Mouse (Mus musculus) embryonic facial prominence, embryonic 12.5 days (tissue): Measurements from ENCODE around the gene Calm5. TPM values are rescaled to one million over a fixed set of nuclear protein-coding genes. Genes with fewer than 3 reads are reported as not detected.
"Not testable (repeated sequence)": the region's sequence is repeated elsewhere in the genome, so short reads cannot be mapped to it uniquely, and the experiment has no call there.

Experiments used
- ATAC-seq: fragments of 200-750 bp; cut with Nextera tagmentation; 2 replicates; pipeline ENCODE4 v1.8.0; 2017; ENCODE audit not compliant: insufficient number of reproducible peaks, insufficient read depth, low FRiP score, low TSS enrichment
- H3K27ac ChIP-seq: fragments of 300-500 bp; sonication (generic); 2 replicates; pipeline ENCODE4 v1.5.1; 2016; ENCODE audit warnings: mild to moderate bottlenecking
- H3K27me3 ChIP-seq: fragments of 300-500 bp; sonication (generic); 2 replicates; pipeline ENCODE4 v1.6.1; 2016; ENCODE audit warnings: mild to moderate bottlenecking, moderate library complexity
- H3K36me3 ChIP-seq: fragments of 300-500 bp; sonication (generic); 2 replicates; pipeline ENCODE4 v1.6.1; 2016; ENCODE audit warnings: mild to moderate bottlenecking
- H3K4me1 ChIP-seq: fragments of 300-500 bp; sonication (generic); 2 replicates; pipeline ENCODE4 v1.6.1; 2016
- H3K4me2 ChIP-seq: fragments of 300-500 bp; sonication (generic); replicated peaks from 2 replicates; pipeline ENCODE4 v1.6.1; 2016; ENCODE audit warnings: mild to moderate bottlenecking, moderate library complexity
- H3K4me3 ChIP-seq: fragments of 300-500 bp; sonication (generic); 2 replicates; pipeline ENCODE4 v1.5.1; 2016; ENCODE audit warnings: mild to moderate bottlenecking
- H3K9ac ChIP-seq: fragments of 300-500 bp; sonication (generic); 2 replicates; pipeline ENCODE4 v1.6.1; 2016; ENCODE audit warnings: mild to moderate bottlenecking, moderate library complexity
- H3K9me3 ChIP-seq: fragments of 300-500 bp; sonication (generic); 2 replicates; pipeline ENCODE4 v1.6.1; 2016; ENCODE audit warnings: mild to moderate bottlenecking, moderate library complexity
- WGBS: fragments of 180-500 bp; shearing (Covaris S2); methylation state at CpG from one replicate; pipeline ENCODE4 v1.1.7; 2016; 5-methylcytosine and 5-hydroxymethylcytosine counted together
- polyA plus RNA-seq: library from polyadenylated mRNA; unstranded; fragments of >200 nt; fragmentation: Nextera tagmentation; extraction: Ambion mirVana; gene quantifications from 2 replicates; pipeline ENCODE4 v1.2.1, GENCODE M21; 2016

The Calm5 gene
- polyA plus RNA-seq, 1 experiment from 2014 or later, result not detected

GRCm38 (mm10) chr13:3833644-3834043 lies 20.3 kb upstream of the Calm5 start:
- H3K36me3 ChIP-seq, H3K27ac ChIP-seq, H3K4me1 ChIP-seq, H3K4me2 ChIP-seq, ATAC-seq, H3K4me3 ChIP-seq, H3K9ac ChIP-seq, H3K9me3 ChIP-seq, H3K27me3 ChIP-seq: not testable (repeated sequence)

GRCm38 (mm10) chr13:3837312-3837807 lies 16.6 kb upstream of the Calm5 start, which contains the start of gene Calm4:
Gene Calm4, plus strand, starts transcription at chr13:3837757.
- not testable (repeated sequence) for H3K4me3 ChIP-seq, H3K4me2 ChIP-seq, H3K36me3 ChIP-seq, H3K27me3 ChIP-seq, H3K27ac ChIP-seq, H3K4me1 ChIP-seq, H3K9ac ChIP-seq, H3K9me3 ChIP-seq
- 0 out of 2 replicates have a peak, but pooled peaks have one; percentile 67 for ATAC-seq

- H3K36me3 ChIP-seq, ATAC-seq: not testable (repeated sequence)
Measured at GRCm38 (mm10) chr13:3840662-3841061, 13.3 kb upstream of the Calm5 start.

GRCm38 (mm10) chr13:3850330-3850729 lies 3.6 kb upstream of the Calm5 start:
- Histone ChIP-seq H3K4me2 (no peak overlapping the region), H3K36me3 (no peaks in the 10 kb centered on the region), H3K9me3 (no peaks in the 10 kb centered on the region), H3K9ac (no peak overlapping the region), H3K4me3 (no peak overlapping the region), H3K27ac (no peak overlapping the region), H3K4me1 (no peaks in the 10 kb centered on the region), H3K27me3 (no peaks in the 10 kb centered on the region)
- WGBS, result 88% methylated on average over 1 of the region's 1 CpGs
- ATAC-seq, result no peak

More at GRCm38 (mm10) chr13:3840662-3841061, 13.3 kb upstream of the Calm5 start:
- not testable (repeated sequence) for H3K27ac ChIP-seq, H3K4me1 ChIP-seq, H3K4me2 ChIP-seq, H3K27me3 ChIP-seq, H3K4me3 ChIP-seq, H3K9ac ChIP-seq, H3K9me3 ChIP-seq

- Histone ChIP-seq H3K4me2 (no peak overlapping the region), H3K4me3 (no peak overlapping the region), H3K9me3 (no peaks in the 10 kb centered on the region), H3K9ac (no peak overlapping the region), H3K36me3 (no peaks in the 10 kb centered on the region), H3K4me1 (no peaks in the 10 kb centered on the region), H3K27ac (no peak overlapping the region), H3K27me3 (no peaks in the 10 kb centered on the region)
- ATAC-seq, result no peak
- 86% methylated on average over 2 of the region's 2 CpGs for WGBS
Measured at GRCm38 (mm10) chr13:3854856-3855255, 883 bp downstream of the Calm5 start.

- 79% methylated on average over 1 of the region's 1 CpGs for WGBS
Measured at GRCm38 (mm10) chr13:3856252-3856651, 2.3 kb downstream of the Calm5 start.

GRCm38 (mm10) chr13:3861251-3861650 lies 7.3 kb downstream of the Calm5 start:
- no peak for ATAC-seq
- Histone ChIP-seq H3K9ac (no peak overlapping the region), H3K27ac (no peak overlapping the region), H3K27me3 (no peaks in the 10 kb centered on the region), H3K9me3 (no peaks in the 10 kb centered on the region), H3K4me2 (no peak overlapping the region), H3K4me3 (no peak overlapping the region), H3K36me3 (no peaks in the 10 kb centered on the region), H3K4me1 (no peaks in the 10 kb centered on the region)
- 84% methylated on average over 8 of the region's 8 CpGs for WGBS

More at GRCm38 (mm10) chr13:3856252-3856651, 2.3 kb downstream of the Calm5 start:
- no peaks in the 10 kb centered on the region for H3K27me3 ChIP-seq
- H3K9me3 ChIP-seq, result no peaks in the 10 kb centered on the region
- H3K27ac ChIP-seq, result no peak overlapping the region
- no peaks in the 10 kb centered on the region for H3K36me3 ChIP-seq
- no peaks in the 10 kb centered on the region for H3K4me1 ChIP-seq
- no peak overlapping the region for H3K4me2 ChIP-seq
- no peak overlapping the region for H3K4me3 ChIP-seq
- no peak overlapping the region for H3K9ac ChIP-seq
- no peak for ATAC-seq

GRCm38 (mm10) chr13:3862325-3862724 lies 8.4 kb downstream of the Calm5 start:
- ATAC-seq, result no peak
- Histone ChIP-seq H3K9ac (no peak overlapping the region), H3K9me3 (no peaks in the 10 kb centered on the region), H3K4me2 (no peak overlapping the region), H3K27ac (no peak overlapping the region), H3K4me1 (no peaks in the 10 kb centered on the region), H3K27me3 (no peaks in the 10 kb centered on the region), H3K36me3 (no peaks in the 10 kb centered on the region), H3K4me3 (no peak overlapping the region)
- 66% methylated on average over 3 of the region's 3 CpGs for WGBS

- ATAC-seq, result no peak
- 88% methylated on average over 10 of the region's 10 CpGs for WGBS
- Histone ChIP-seq H3K9me3 (no peaks in the 10 kb centered on the region), H3K4me3 (no peak overlapping the region), H3K36me3 (no peaks in the 10 kb centered on the region), H3K4me2 (no peak overlapping the region), H3K27ac (no peak overlapping the region), H3K27me3 (no peaks in the 10 kb centered on the region), H3K4me1 (no peaks in the 10 kb centered on the region), H3K9ac (no peak overlapping the region)
Measured at GRCm38 (mm10) chr13:3862922-3863580, 9.1 kb downstream of the Calm5 start.

- no peak for ATAC-seq
- Histone ChIP-seq H3K4me2 (no peak overlapping the region), H3K4me3 (no peak overlapping the region), H3K36me3 (no peaks in the 10 kb centered on the region), H3K27ac (no peak overlapping the region), H3K27me3 (no peaks in the 10 kb centered on the region), H3K9me3 (no peaks in the 10 kb centered on the region), H3K9ac (no peak overlapping the region), H3K4me1 (no peaks in the 10 kb centered on the region)
- WGBS, result 87% methylated on average over 14 of the region's 14 CpGs
Measured at GRCm38 (mm10) chr13:3865648-3866354, 11.8 kb downstream of the Calm5 start.

GRCm38 (mm10) chr13:3866355-3867052 lies 12.5 kb downstream of the Calm5 start:
- Histone ChIP-seq H3K9me3 (no peaks in the 10 kb centered on the region), H3K36me3 (no peaks in the 10 kb centered on the region), H3K4me1 (no peaks in the 10 kb centered on the region), H3K9ac (no peak overlapping the region), H3K4me2 (no peak overlapping the region), H3K4me3 (no peak overlapping the region), H3K27me3 (no peaks in the 10 kb centered on the region), H3K27ac (no peak overlapping the region)
- 91% methylated on average over 8 of the region's 8 CpGs for WGBS
- no peak for ATAC-seq

- Histone ChIP-seq H3K9me3 (no peaks in the 10 kb centered on the region), H3K4me1 (no peaks in the 10 kb centered on the region), H3K4me3 (no peak overlapping the region), H3K4me2 (no peak overlapping the region), H3K36me3 (no peaks in the 10 kb centered on the region), H3K27me3 (no peaks in the 10 kb centered on the region), H3K27ac (no peak overlapping the region), H3K9ac (no peak overlapping the region)
- ATAC-seq, result no peak
- 77% methylated on average over 6 of the region's 6 CpGs for WGBS
Measured at GRCm38 (mm10) chr13:3867158-3867557, 13.2 kb downstream of the Calm5 start.
